Mouse (Mus musculus) CH12.LX (cell line): ENCODE results near the gene H2-Aa. TPM values are rescaled to one million over a fixed set of nuclear protein-coding genes. Genes with fewer than 3 reads are reported as not detected.

Source experiments
- DNase-seq: peaks from one replicate; pipeline ENCODE4 v3.0.0-alpha.2; 2013; ENCODE audit errors: extremely low read depth
- H3K27ac ChIP-seq: 2 replicates; pipeline ENCODE4 v1.5.1; 2012; ENCODE audit warnings: low read depth, mild to moderate bottlenecking, control low read depth, moderate library complexity; ENCODE audit not compliant: insufficient read depth
- H3K27me3 ChIP-seq: replicated peaks from 2 replicates; pipeline ENCODE3; 2012; ENCODE audit warnings: inconsistent platforms
- H3K36me3 ChIP-seq, 2 experiments: replicated peaks in 1 of 2; 2 replicates each; pipeline versions ENCODE3 to v1.6.1; 2012; ENCODE audit warnings: inconsistent platforms in 1 of 2, low read length in 1 of 2, mild to moderate bottlenecking in 1 of 2, mixed read lengths in 1 of 2, moderate library complexity in 1 of 2; ENCODE audit not compliant: control insufficient read depth in 1 of 2, insufficient read depth in 1 of 2
- H3K4me1 ChIP-seq, 2 experiments: 2 replicates each; pipeline ENCODE4 v1.6.1; 2012; ENCODE audit warnings: inconsistent platforms in 1 of 2, moderate library complexity in 1 of 2; ENCODE audit not compliant: insufficient read depth in 2 of 2, control insufficient read depth in 1 of 2
- H3K4me2 ChIP-seq: 2 replicates; pipeline ENCODE4 v1.6.1; 2012; ENCODE audit warnings: low read depth, mild to moderate bottlenecking, control low read depth; ENCODE audit not compliant: poor library complexity, insufficient read depth, severe bottlenecking
- H3K4me3 ChIP-seq, 3 experiments: fragments of 150-350 bp in 1 of 3; sonication (generic) in 1 of 3; replicated peaks in 1 of 3; 2 replicates each; pipeline versions ENCODE3 to v1.5.1; 2011 to 2012; ENCODE audit warnings: low read depth in 2 of 3, low read length in 2 of 3, mild to moderate bottlenecking in 2 of 3, moderate library complexity in 2 of 3, control low read depth in 1 of 3, improper control_type of control experiment in 1 of 3, inconsistent platforms in 1 of 3, mixed read lengths in 1 of 3; ENCODE audit not compliant: poor library complexity in 1 of 3
- H3K79me2 ChIP-seq: replicated peaks from 2 replicates; pipeline ENCODE4 v1.6.1; 2012; ENCODE audit warnings: mild to moderate bottlenecking, moderate library complexity; ENCODE audit not compliant: control insufficient read depth, poor library complexity, insufficient read depth, severe bottlenecking; ENCODE audit errors: extremely low read depth
- H3K9ac ChIP-seq: 2 replicates; pipeline ENCODE4 v1.6.1; 2012; ENCODE audit warnings: low read depth, mild to moderate bottlenecking, control low read depth, moderate library complexity; ENCODE audit not compliant: insufficient read depth
- H3K9me3 ChIP-seq: replicated peaks from 2 replicates; pipeline ENCODE3; 2012; ENCODE audit warnings: low read length, inconsistent platforms, mixed read lengths
- BHLHE40 ChIP-seq: IDR thresholded peaks from 2 replicates; pipeline ENCODE4 v1.6.1; 2011; ENCODE audit warnings: mild to moderate bottlenecking, low read depth, low read length, improper control_type of control experiment
- CHD1 ChIP-seq: IDR thresholded peaks from 2 replicates; pipeline ENCODE4 v1.6.1; 2012; ENCODE audit warnings: low read depth, low read length, improper control_type of control experiment, inconsistent platforms
- CHD2 ChIP-seq: IDR thresholded peaks from 2 replicates; pipeline ENCODE4 v1.6.1; 2011; ENCODE audit warnings: low read length, improper control_type of control experiment
- CTCF ChIP-seq, 2 experiments: IDR thresholded peaks in 1 of 2; conservative IDR thresholded peaks in 1 of 2; 2 replicates each; pipeline ENCODE4 v1.5.1; 2011 to 2012; ENCODE audit warnings: low read depth in 2 of 2, low read length in 2 of 2, improper control_type of control experiment in 1 of 2, inconsistent platforms in 1 of 2, mild to moderate bottlenecking in 1 of 2, moderate library complexity in 1 of 2
- E2F4 ChIP-seq: IDR thresholded peaks from 2 replicates; pipeline ENCODE4 v1.6.1; 2011; ENCODE audit warnings: low read depth, low read length, improper control_type of control experiment; ENCODE audit not compliant: insufficient replicate concordance
- ELF1 ChIP-seq: IDR thresholded peaks from 2 replicates; pipeline ENCODE4 v1.6.1; 2014; ENCODE audit warnings: low read depth, mild to moderate bottlenecking, inconsistent platforms, low read length, improper control_type of control experiment
- ETS1 ChIP-seq: conservative IDR thresholded peaks from 2 replicates; pipeline ENCODE4 v1.6.1; 2012; ENCODE audit warnings: low read depth, mild to moderate bottlenecking, inconsistent platforms, low read length, improper control_type of control experiment, moderate library complexity
- IRF4 ChIP-seq: IDR thresholded peaks from 2 replicates; pipeline ENCODE4 v1.6.1; 2014; ENCODE audit warnings: low read depth, mild to moderate bottlenecking, inconsistent platforms, low read length, improper control_type of control experiment
- MAZ ChIP-seq: IDR thresholded peaks from 2 replicates; pipeline ENCODE4 v1.6.1; 2012; ENCODE audit warnings: low read depth, mild to moderate bottlenecking, inconsistent platforms, low read length, improper control_type of control experiment, moderate library complexity
- MXI1 ChIP-seq: IDR thresholded peaks from 2 replicates; pipeline ENCODE4 v1.6.1; 2011; ENCODE audit warnings: mild to moderate bottlenecking, low read depth, low read length, improper control_type of control experiment
- MYC ChIP-seq: IDR thresholded peaks from 2 replicates; pipeline ENCODE4 v1.6.1; 2011; ENCODE audit warnings: low read depth, mild to moderate bottlenecking, improper control_type of control experiment, low read length
- NRF1 ChIP-seq: IDR thresholded peaks from 2 replicates; pipeline ENCODE4 v1.6.1; 2014; ENCODE audit warnings: low read depth, mild to moderate bottlenecking, inconsistent platforms, low read length, improper control_type of control experiment, moderate library complexity
- PAX5 ChIP-seq: IDR thresholded peaks from 2 replicates; pipeline ENCODE4 v1.6.1; 2012; ENCODE audit warnings: low read length, inconsistent platforms, mixed read lengths
- POLR2A ChIP-seq: IDR thresholded peaks from 2 replicates; pipeline ENCODE4 v1.6.1; 2011; ENCODE audit warnings: low read depth, mild to moderate bottlenecking, improper control_type of control experiment, low read length
- POLR2AphosphoS2 ChIP-seq: IDR thresholded peaks from 2 replicates; pipeline ENCODE4 v1.6.1; 2011; ENCODE audit warnings: low read depth, low read length, improper control_type of control experiment
- RAD21 ChIP-seq: IDR thresholded peaks from 2 replicates; pipeline ENCODE4 v1.6.1; 2011; ENCODE audit warnings: low read depth, mild to moderate bottlenecking, low read length, improper control_type of control experiment, moderate library complexity
- SIN3A ChIP-seq: IDR thresholded peaks from 2 replicates; pipeline ENCODE4 v1.6.1; 2012; ENCODE audit warnings: low read length, improper control_type of control experiment, inconsistent platforms
- TBP ChIP-seq: conservative IDR thresholded peaks from 2 replicates; pipeline ENCODE4 v1.6.1; 2011; ENCODE audit warnings: low read depth, low read length, improper control_type of control experiment
- UBTF ChIP-seq: IDR thresholded peaks from 2 replicates; pipeline ENCODE4 v1.6.1; 2012; ENCODE audit warnings: low read depth, mild to moderate bottlenecking, inconsistent platforms, low read length, improper control_type of control experiment, moderate library complexity
- ZKSCAN1 ChIP-seq: IDR thresholded peaks from 2 replicates; pipeline ENCODE4 v1.6.1; 2012; ENCODE audit warnings: low read depth, inconsistent platforms, low read length, improper control_type of control experiment, borderline replicate concordance
- dilution Hi-C: fragments of 300-500 bp; cut with MboI; formaldehyde crosslinking; loops from 2 replicates; pipeline ENCODE4 v1.14.3; 2020; ENCODE audit warnings: low sequenced_read_pairs; ENCODE audit not compliant: extremely low pct_unique_long_range_greater_than_20kb, extremely low pct_ligation_motif_present
- in situ Hi-C: fragments of 300-500 bp; cut with MboI; formaldehyde crosslinking; loops from 3 replicates; pipeline ENCODE4 v1.14.3; 2019; ENCODE audit warnings: low sequenced_read_pairs, low pct_ligation_motif_present, low pct_unique_long_range_greater_than_20kb, mixed read lengths
- polyA plus RNA-seq: library from polyadenylated mRNA; unstranded; fragments of >175 nt; gene quantifications from 2 replicates; pipeline ENCODE4 v1.2.1, GENCODE M21; 2012; ENCODE audit warnings: low read depth; ENCODE audit not compliant: insufficient read length
- total RNA-seq, 2 experiments: library from RNA; depleted of rRNA; stranded (reverse); fragments of 300-350 nt in 1 of 2; fragments of >200 nt in 1 of 2; gene quantifications; 2 replicates each; pipeline ENCODE4 v1.2.3; 2012 to 2014

Gene H2-Aa
- total and polyA plus RNA-seq, 3 experiments: 385 to 958 (median 488) TPM

DNA sequence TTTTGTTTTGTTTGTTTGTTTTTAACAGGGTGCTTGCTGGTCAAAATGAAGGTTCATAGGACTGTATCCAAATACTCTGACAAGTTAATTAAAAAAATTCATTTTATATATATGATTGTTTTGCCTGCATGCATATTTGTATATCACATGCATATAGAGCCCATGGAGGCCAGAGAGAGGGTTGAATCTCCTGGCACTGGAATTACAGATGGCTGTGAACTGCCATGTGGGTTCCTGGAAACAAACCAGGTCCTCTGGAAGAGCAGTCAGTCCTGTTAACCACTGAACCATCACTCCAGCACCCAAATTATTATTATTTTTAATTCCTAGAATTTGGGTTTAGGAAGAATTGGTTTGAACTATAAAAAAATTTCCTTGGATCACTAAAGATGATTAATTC is 7.7 kb upstream of the H2-Aa start:
- Histone ChIP-seq H3K27me3 (no peaks in the 10 kb centered on the region), H3K9ac (peak overlapping the region; percentile 96), H3K9me3 (peaks cover 7% of the 10 kb centered on the region), H3K4me2 (peak overlapping the region; percentile 89; the same call in 1 of the 2 replicates), H3K79me2 (peaks cover 15% of the 10 kb centered on the region), H3K4me1 (peaks cover 18 to 45% of the 10 kb centered on the region in 2 experiments), H3K4me3 (peak overlapping the region in 2 of 3 experiments; percentile 60 to 72), H3K36me3 (peaks cover 4 to 17% of the 10 kb centered on the region in 2 experiments), H3K27ac (no peak overlapping the region; the same call in 1 of the 2 replicates)
- TF ChIP-seq CHD1 (peak; percentile 48; the same call in 1 of the 2 replicates), ELF1 (no peak), POLR2A (no peak), MAZ (no peak), CHD2 (no peak), UBTF (no peak), POLR2AphosphoS2 (no peak), MXI1 (peak; percentile 15; the same call in 1 of the 2 replicates), MYC (0 out of 2 replicates have a peak, but pooled peaks have one; percentile 43), IRF4 (no peak)
- in situ Hi-C loops: no loop called here
- dilution Hi-C loops: no loop called here
- no peak for DNase-seq

GRCm38 (mm10) chr17:34294249-34294648 is 6.6 kb upstream of the H2-Aa start:
- H3K4me1 ChIP-seq: peaks cover 18 to 41% of the 10 kb centered on the region in 2 experiments
- H3K9ac ChIP-seq: peak overlapping the region; percentile 58; the same call in 1 of the 2 replicates
- H3K4me2 ChIP-seq: peak overlapping the region; percentile 96
- peak overlapping the region in 2 of 3 experiments; percentile 60 to 72 for H3K4me3 ChIP-seq
- H3K27ac ChIP-seq: peak overlapping the region; percentile 78
- in situ Hi-C loops: no loop called here
- 0 out of 2 replicates have a peak, but pooled peaks have one; percentile 6 for TF ChIP-seq ETS1
- TF ChIP-seq MAZ: no peak
- 0 out of 2 replicates have a peak, but pooled peaks have one; percentile 7 for TF ChIP-seq SIN3A
- peaks cover 4 to 14% of the 10 kb centered on the region in 2 experiments for H3K36me3 ChIP-seq
- dilution Hi-C loops: no loop called here
- DNase-seq: no peak
- no peaks in the 10 kb centered on the region for H3K27me3 ChIP-seq
- peaks cover 15% of the 10 kb centered on the region for H3K79me2 ChIP-seq
- H3K9me3 ChIP-seq: peaks cover 6% of the 10 kb centered on the region

GRCm38 (mm10) chr17:34293533-34293932 is 5.9 kb upstream of the H2-Aa start:
- H3K36me3 ChIP-seq: peaks cover 4 to 14% of the 10 kb centered on the region in 2 experiments
- TF ChIP-seq ELF1 (0 out of 2 replicates have a peak, but pooled peaks have one; percentile 9), CTCF (conservative IDR thresholded peaks at IDR 0.05 in 1 of 2, IDR thresholded peaks at IDR 0.05 in 1 of 2; ENCODE audit: low read depth in 2 of 2, low read length in 2 of 2) (no peak), BHLHE40 (peak; percentile 95), IRF4 (no peak), E2F4 (no peak), ETS1 (peak; percentile 68), PAX5 (no peak), CHD2 (no peak), ZKSCAN1 (no peak), RAD21 (no peak), UBTF (no peak), POLR2AphosphoS2 (no peak), SIN3A (no peak), TBP (no peak), NRF1 (no peak)
- TF ChIP-seq, all 38 proteins: peak for 3
- Histone ChIP-seq H3K79me2 (peaks cover 15% of the 10 kb centered on the region), H3K9ac (peak overlapping the region; percentile 58; the same call in 1 of the 2 replicates), H3K4me1 (peaks cover 18 to 48% of the 10 kb centered on the region in 2 experiments), H3K27ac (peak overlapping the region; percentile 78), H3K9me3 (peaks cover 6% of the 10 kb centered on the region), H3K27me3 (no peaks in the 10 kb centered on the region), H3K4me2 (0 out of 2 replicates have a peak overlapping the region, but pooled peaks have one; percentile 96), H3K4me3 (no peak overlapping the region)
- peak; percentile 77 for DNase-seq
- dilution Hi-C loops (no loop called here), in situ Hi-C loops (no loop called here)
